8 mouse cellular contexts compared by ENCODE assay signal in genomic region chr5:36574147-36574870, GRCm38 (mm10). TPM values are rescaled to one million over a fixed set of nuclear protein-coding genes. Genes with fewer than 3 reads are reported as not detected.
DNase-seq lines count a peak whose midpoint lies in the region; ATAC-seq and TF ChIP-seq lines count a peak whose summit lies in the region.

No protein-coding gene starts in this region.

- H3K27ac ChIP-seq in spleen, adult 2 months (ENCODE audit: insufficient read depth, low read length): peak overlapping the region; percentile 67
- H3K27ac ChIP-seq in embryonic facial prominence, embryonic 15.5 days (replicated peaks): peak overlapping the region; percentile 68
- H3K27ac ChIP-seq in kidney, postnatal 0 days: peak overlapping the region; percentile 78

- H3K9ac ChIP-seq in embryonic facial prominence, embryonic 15.5 days: no peak overlapping the region
- no peak overlapping the region for H3K9ac ChIP-seq in kidney, postnatal 0 days (ENCODE audit: low read depth, low read length)

- intact Hi-C loops in left cerebral cortex, postnatal 4 days (cut with DNase I): no loop called here

- TF ChIP-seq CTCF in spleen, adult 2 months (IDR thresholded peaks at IDR 0.05; ENCODE audit: extremely low read depth, insufficient read depth, insufficient read length, insufficient replicate concordance): no peak
- no peak for TF ChIP-seq CTCF in kidney, postnatal 0 days (IDR thresholded peaks at IDR 0.05; ENCODE audit: low read depth)

- no peak for ATAC-seq in embryonic facial prominence, embryonic 15.5 days (ENCODE audit: insufficient number of reproducible peaks, low FRiP score, low TSS enrichment, low read depth)
- ATAC-seq in kidney, postnatal 0 days (replicated peaks; ENCODE audit: low FRiP score, low read depth): no peak
- no peak; the same call in 1 of the 2 replicates for ATAC-seq in monocyte, adult 5-6 weeks (replicated peaks; ENCODE audit: insufficient number of reproducible peaks, low FRiP score, low TSS enrichment, poor library complexity, severe bottlenecking)

- DNase-seq in spleen, adult 2 months (ENCODE audit: low read depth in 1 of 2, low spot score in 2 of 2): no peak
- DNase-seq in spleen, adult 12 weeks (ENCODE audit: low spot score): no peak
- no peak for DNase-seq in kidney, postnatal 0 days (ENCODE audit: low spot score)
- DNase-seq in natural killer cell, adult 2 months (ENCODE audit: low spot score in 2 of 2): peak; percentile 35 to 55
- no peak for DNase-seq in right cerebral cortex, postnatal 10 days (ENCODE audit: low spot score in 2 of 2)
- DNase-seq in left cerebral cortex, postnatal 4 days: no peak

- peaks cover 30% of the 10 kb centered on the region; the same call in 1 of the 2 replicates for H3K4me1 ChIP-seq in spleen, adult 2 months (ENCODE audit: control insufficient read depth, insufficient read depth, insufficient read length)
- peaks cover 16% of the 10 kb centered on the region for H3K4me1 ChIP-seq in embryonic facial prominence, embryonic 15.5 days
- H3K4me1 ChIP-seq in kidney, postnatal 0 days (replicated peaks; ENCODE audit: insufficient read depth, low read length): peaks cover 24% of the 10 kb centered on the region

- no peak for TF ChIP-seq POLR2A in spleen, adult 2 months (IDR thresholded peaks at IDR 0.05; ENCODE audit: low read depth, low read length)

- H3K9me3 ChIP-seq in embryonic facial prominence, embryonic 15.5 days (replicated peaks): no peaks in the 10 kb centered on the region
- H3K9me3 ChIP-seq in kidney, postnatal 0 days (replicated peaks; ENCODE audit: low read length): no peaks in the 10 kb centered on the region

- no peaks in the 10 kb centered on the region for H3K27me3 ChIP-seq in spleen, adult 2 months (ENCODE audit: control insufficient read depth, insufficient read depth, low read length)
- H3K27me3 ChIP-seq in embryonic facial prominence, embryonic 15.5 days: no peaks in the 10 kb centered on the region
- no peaks in the 10 kb centered on the region for H3K27me3 ChIP-seq in kidney, postnatal 0 days (ENCODE audit: insufficient read depth, low read length)

- H3K36me3 ChIP-seq in spleen, adult 2 months (ENCODE audit: control insufficient read depth, insufficient read depth, low read length): peaks cover 5% of the 10 kb centered on the region
- H3K36me3 ChIP-seq in embryonic facial prominence, embryonic 15.5 days: peaks cover 11% of the 10 kb centered on the region
- H3K36me3 ChIP-seq in kidney, postnatal 0 days (ENCODE audit: insufficient read depth, low read length): peaks cover 9% of the 10 kb centered on the region; the same call in 1 of the 2 replicates

- no peak overlapping the region for H3K4me3 ChIP-seq in spleen, adult 2 months (ENCODE audit: extremely low read depth, insufficient read depth, insufficient read length)
- no peak overlapping the region for H3K4me3 ChIP-seq in embryonic facial prominence, embryonic 15.5 days (replicated peaks)
- no peak overlapping the region for H3K4me3 ChIP-seq in kidney, postnatal 0 days (replicated peaks; ENCODE audit: low read depth, low read length)

- WGBS in spleen, adult 2 months: 36% methylated on average over 8 of the region's 8 CpGs
- WGBS in embryonic facial prominence, embryonic 15.5 days: 48% methylated on average over 8 of the region's 8 CpGs
- WGBS in kidney, postnatal 0 days: 26% methylated on average over 8 of the region's 8 CpGs

- H3K4me2 ChIP-seq in embryonic facial prominence, embryonic 15.5 days (replicated peaks): no peak overlapping the region
- H3K4me2 ChIP-seq in kidney, postnatal 0 days (ENCODE audit: low read length): no peak overlapping the region

RNA-seq across cellular contexts. Expression of gene Tbc1d14, which starts 18.8 kb away (rescaled TPM):
- polyA plus RNA-seq in spleen, adult 2 months (2012; rRNA removed): 30.9 and 38.3 TPM in 2 replicates
- polyA plus RNA-seq in embryonic facial prominence, embryonic 15.5 days (2015; fragmentation: Nextera tagmentation; extraction: Ambion mirVana): 40.3 and 41.3 TPM in 2 replicates
- polyA plus RNA-seq in kidney, postnatal 0 days (2015; fragmentation: Nextera tagmentation; extraction: Ambion mirVana): 39.7 and 41.6 TPM in 2 replicates
- 13.0 to 38.8 TPM (median 18.7 TPM) in 3 replicates for total RNA-seq in monocyte, adult 5-6 weeks (2017)
- total RNA-seq in left cerebral cortex, postnatal 4 days (2021): 100 to 1,000 TPM; 133 to 136 TPM

Comparison
In these comparisons a context has a peak if more than half of its experiments do, and no peak if none do; other contexts are left out.
1. DNase-seq: peak in natural killer cell, adult 2 months (2 of 2); none in spleen, adult 2 months (0 of 2), spleen, adult 12 weeks (single experiment), kidney, postnatal 0 days (single experiment), right cerebral cortex, postnatal 10 days (0 of 2) and left cerebral cortex, postnatal 4 days (single experiment).
2. Peak in every context shown above with its lines, with median percentiles within 50 percentile points of each other: H3K27ac ChIP-seq.